Mouse (Mus musculus) heart, adult 2 months (tissue): ENCODE measurements at regions not wholly inside any gene's neighbourhood (a gene's known extent, or its start where the extent isn't known, plus 50 kb on each side); places are given as distances from the start of the nearest gene placed in this dataset.

ENCODE experiments used
- DNase-seq, 2 experiments: peaks; one replicate each; pipeline ENCODE4 v3.0.0; 2021
- H3K27ac ChIP-seq: fragments of 200-600 bp; 2 replicates; pipeline ENCODE4 v1.8.1; 2022
- H3K27me3 ChIP-seq: fragments of 200-500 bp; 2 replicates; pipeline ENCODE4 v1.6.1; 2012; ENCODE audit warnings: mild to moderate bottlenecking, low read length, inconsistent platforms, mixed read lengths; ENCODE audit not compliant: control insufficient read depth, insufficient read depth
- H3K36me3 ChIP-seq: fragments of 200-500 bp; 2 replicates; pipeline ENCODE4 v1.6.1; 2012; ENCODE audit warnings: low read length, inconsistent platforms; ENCODE audit not compliant: control insufficient read depth, insufficient read depth
- H3K4me1 ChIP-seq: fragments of 200-500 bp; 2 replicates; pipeline ENCODE4 v1.6.1; 2011; ENCODE audit warnings: low read length; ENCODE audit not compliant: control insufficient read depth, insufficient read depth
- H3K4me3 ChIP-seq: fragments of 200-600 bp; 2 replicates; pipeline ENCODE4 v1.8.1; 2022
- H3K79me2 ChIP-seq: fragments of 200-500 bp; replicated peaks from 2 replicates; pipeline ENCODE4 v1.6.1; 2012; ENCODE audit warnings: mild to moderate bottlenecking, inconsistent platforms, low read length, moderate library complexity, mixed read lengths; ENCODE audit not compliant: control insufficient read depth, insufficient read depth
- H3K9ac ChIP-seq: fragments of 200-500 bp; 2 replicates; pipeline ENCODE4 v1.6.1; 2012; ENCODE audit warnings: low read depth, mild to moderate bottlenecking, control low read depth, inconsistent platforms, low read length, mixed read lengths
- CTCF ChIP-seq: fragments of 200-600 bp; IDR thresholded peaks from 2 replicates; pipeline ENCODE4 v1.8.1; 2022; ENCODE audit warnings: antibody characterized with exemption, mild to moderate bottlenecking, moderate library complexity
- EP300 ChIP-seq: fragments of 200-500 bp; IDR thresholded peaks from 2 replicates; pipeline ENCODE4 v1.6.1; 2011; ENCODE audit warnings: low read depth, low read length, control low read depth; ENCODE audit not compliant: insufficient read depth
- POLR2A ChIP-seq: fragments of 200-500 bp; IDR thresholded peaks from 2 replicates; pipeline ENCODE4 v1.6.1; 2011; ENCODE audit warnings: mild to moderate bottlenecking, low read depth, low read length, control low read depth; ENCODE audit not compliant: insufficient read depth
- WGBS: fragments of 180-500 bp; shearing (Covaris S2); methylation state at CpG from one replicate; pipeline ENCODE4 v1.1.7; 2018; 5-methylcytosine and 5-hydroxymethylcytosine counted together
- intact Hi-C: fragments of 180-260 bp; cut with DNase I; formaldehyde crosslinking; loops from one replicate; pipeline ENCODE4 v1.15.1; 2025

GRCm38 (mm10) chr15:19162119-19162888 is 343.6 kb downstream of the Cdh10 start:
- intact Hi-C loops = no loop called here

GRCm38 (mm10) chr15:19175470-19175869 is 356.7 kb downstream of the Cdh10 start:
- intact Hi-C loops = no loop called here
- no peak overlapping the region for H3K27ac ChIP-seq
- no peak overlapping the region for H3K9ac ChIP-seq
- H3K4me3 ChIP-seq = no peak overlapping the region
- no peaks in the 10 kb centered on the region for H3K79me2 ChIP-seq
- no peaks in the 10 kb centered on the region for H3K4me1 ChIP-seq
- no peaks in the 10 kb centered on the region for H3K36me3 ChIP-seq
- TF ChIP-seq CTCF (no peak), EP300 (no peak), POLR2A (no peak)
- WGBS = 49% methylated on average over 4 of the region's 4 CpGs
- H3K27me3 ChIP-seq = no peaks in the 10 kb centered on the region
- DNase-seq = no peak

More at GRCm38 (mm10) chr15:19162119-19162888, 343.6 kb downstream of the Cdh10 start:
- TF ChIP-seq CTCF (no peak), EP300 (no peak), POLR2A (no peak)
- Histone ChIP-seq H3K9ac (no peak overlapping the region), H3K4me3 (no peak overlapping the region), H3K4me1 (no peaks in the 10 kb centered on the region), H3K79me2 (no peaks in the 10 kb centered on the region), H3K27me3 (no peaks in the 10 kb centered on the region), H3K36me3 (no peaks in the 10 kb centered on the region), H3K27ac (no peak overlapping the region)
- peak in 1 of 2 experiments; percentile 47 for DNase-seq
- WGBS = 57% methylated on average over 6 of the region's 6 CpGs
